Mouse (Mus musculus) heart, postnatal 0 days (tissue): ENCODE results near the gene Klf2. TPM values are rescaled to one million over a fixed set of nuclear protein-coding genes. Genes with fewer than 3 reads are reported as not detected.
A peak's percentile ranks its signal among the peaks of the same experiment; 100 is the strongest.

ENCODE experiments used
- ATAC-seq: fragments of 200-750 bp; cut with Nextera tagmentation; 2 replicates; pipeline ENCODE4 v1.8.0; 2017; ENCODE audit warnings: low read depth, moderate number of reproducible peaks, moderate library complexity; ENCODE audit not compliant: insufficient read depth
- DNase-seq: peaks from one replicate; pipeline ENCODE4 v3.0.0-alpha.2; 2016; ENCODE audit warnings: low spot score
- H3K27ac ChIP-seq: fragments of 300-500 bp; sonication (generic); 2 replicates; pipeline ENCODE4 v1.5.1; 2014; ENCODE audit warnings: low read depth, mild to moderate bottlenecking
- H3K27me3 ChIP-seq: fragments of 300-500 bp; sonication (generic); 2 replicates; pipeline ENCODE4 v1.6.1; 2014; ENCODE audit warnings: low read length, mixed read lengths; ENCODE audit not compliant: control insufficient read depth, insufficient read depth
- H3K36me3 ChIP-seq: fragments of 300-500 bp; sonication (generic); replicated peaks from 2 replicates; pipeline ENCODE4 v1.6.1; 2014; ENCODE audit warnings: low read length, mixed read lengths; ENCODE audit not compliant: control insufficient read depth, insufficient read depth
- H3K4me1 ChIP-seq: fragments of 300-500 bp; sonication (generic); 2 replicates; pipeline ENCODE4 v1.6.1; 2014; ENCODE audit warnings: antibody characterized with exemption; ENCODE audit not compliant: control insufficient read depth, insufficient read depth
- H3K4me2 ChIP-seq: fragments of 300-500 bp; sonication (generic); 2 replicates; pipeline ENCODE4 v1.6.1; 2014; ENCODE audit warnings: low read depth, mild to moderate bottlenecking, low read length, moderate library complexity
- H3K4me3 ChIP-seq: fragments of 300-500 bp; sonication (generic); 2 replicates; pipeline ENCODE4 v1.5.1; 2014; ENCODE audit warnings: low read depth, low read length
- H3K9ac ChIP-seq: fragments of 300-500 bp; sonication (generic); replicated peaks from 2 replicates; pipeline ENCODE4 v1.6.1; 2014; ENCODE audit warnings: low read depth, low read length, mixed read lengths
- H3K9me3 ChIP-seq: fragments of 300-500 bp; sonication (generic); replicated peaks from 2 replicates; pipeline ENCODE4 v1.6.1; 2016; ENCODE audit warnings: low read length; ENCODE audit not compliant: control insufficient read depth
- CTCF ChIP-seq: IDR thresholded peaks from 2 replicates; pipeline ENCODE4 v1.5.1; 2016; ENCODE audit warnings: antibody characterized with exemption, control low read depth, low read depth
- EP300 ChIP-seq: IDR thresholded peaks from 2 replicates; pipeline ENCODE4 v1.6.1; 2016; ENCODE audit warnings: antibody characterized with exemption, low read depth
- WGBS: fragments of 180-500 bp; shearing (Covaris S2); extraction: QIAGEN DNeasy Blood & Tissue Kit; methylation state at CpG from one replicate; pipeline ENCODE4 v1.1.7; 2014; 5-methylcytosine and 5-hydroxymethylcytosine counted together
- polyA plus RNA-seq: library from polyadenylated mRNA; unstranded; fragments of >200 nt; fragmentation: Nextera tagmentation; extraction: Ambion mirVana; gene quantifications from 2 replicates; pipeline ENCODE4 v1.2.1, GENCODE M21; 2015
- total RNA-seq: library from RNA; depleted of rRNA; stranded (reverse); fragments of >200 nt; gene quantifications from 2 replicates; pipeline ENCODE4 v1.2.3, GENCODE M21; 2014; ENCODE audit warnings: low replicate concordance

Klf2 gene
- total and polyA plus RNA-seq, 2 experiments from 2014 or later, result 17.7 to 32.9 TPM

GRCm38 (mm10) chr8:72316053-72316695, 2.7 kb upstream of the Klf2 start:
- H3K27me3 ChIP-seq, result no peaks in the 10 kb centered on the region
- DNase-seq, result no peak
- peaks cover 2% of the 10 kb centered on the region; the same call in 1 of the 2 replicates for H3K36me3 ChIP-seq
- ATAC-seq, result no peak
- 79% methylated on average over 10 of the region's 10 CpGs for WGBS
- H3K9ac ChIP-seq, result no peak overlapping the region
- no peaks in the 10 kb centered on the region for H3K9me3 ChIP-seq
- H3K27ac ChIP-seq, result no peak overlapping the region
- TF ChIP-seq CTCF, result no peak
- TF ChIP-seq EP300, result no peak
- no peak overlapping the region for H3K4me3 ChIP-seq
- H3K4me2 ChIP-seq, result no peak overlapping the region
- peaks cover 18% of the 10 kb centered on the region for H3K4me1 ChIP-seq

DNA sequence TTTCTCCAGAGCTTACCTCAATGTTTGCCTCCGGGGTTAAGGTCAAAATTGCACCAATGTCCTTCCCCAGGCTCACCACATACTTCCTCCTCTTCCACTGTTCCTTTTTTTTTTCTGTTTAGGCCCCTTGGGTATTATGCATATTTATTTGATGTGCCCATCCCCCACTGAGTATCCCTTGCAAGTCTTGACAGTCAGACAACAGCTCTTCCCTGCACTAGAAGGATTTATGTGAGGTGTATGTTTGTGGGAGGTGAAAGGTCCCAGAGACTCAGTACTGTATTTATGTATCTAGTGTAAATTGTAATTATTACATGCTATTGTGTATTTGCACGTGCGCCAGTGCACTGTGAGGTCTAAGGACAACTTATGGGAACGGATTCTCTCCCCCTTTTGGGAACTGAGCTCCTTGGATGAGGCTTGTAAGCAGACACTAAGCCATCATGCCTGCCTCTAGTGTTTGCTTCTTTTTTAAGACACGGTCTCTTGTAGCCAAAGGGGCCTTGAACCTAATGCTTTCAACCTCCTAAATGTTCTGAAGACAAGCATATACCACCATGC, 1.0 kb upstream of the Klf2 start:
- DNase-seq (no peak), ATAC-seq (no peak)
- no peak overlapping the region for H3K4me2 ChIP-seq
- H3K27me3 ChIP-seq, result no peaks in the 10 kb centered on the region
- TF ChIP-seq CTCF (no peak), EP300 (no peak)
- H3K27ac ChIP-seq, result no peak overlapping the region
- no peaks in the 10 kb centered on the region for H3K9me3 ChIP-seq
- peaks cover 26% of the 10 kb centered on the region for H3K4me1 ChIP-seq
- H3K9ac ChIP-seq, result no peak overlapping the region
- peaks cover 6% of the 10 kb centered on the region; the same call in 1 of the 2 replicates for H3K36me3 ChIP-seq
- H3K4me3 ChIP-seq, result no peak overlapping the region
- 60% methylated on average over 5 of the region's 5 CpGs for WGBS

- WGBS, result under 1% methylated on average over 46 of the region's 48 CpGs
- ATAC-seq (peak; percentile 2), DNase-seq (no peak)
- Histone ChIP-seq H3K27ac (peak overlapping the region; percentile 92), H3K4me2 (peak overlapping the region; percentile 95), H3K27me3 (no peaks in the 10 kb centered on the region), H3K36me3 (peaks cover 6% of the 10 kb centered on the region; the same call in 1 of the 2 replicates), H3K9ac (peak overlapping the region; percentile 89), H3K9me3 (no peaks in the 10 kb centered on the region), H3K4me3 (peak overlapping the region; percentile 68), H3K4me1 (peaks cover 33% of the 10 kb centered on the region)
- TF ChIP-seq CTCF, result no peak
Measured at GRCm38 (mm10) chr8:72319397-72319796, 564 bp downstream of the Klf2 start.

DNA sequence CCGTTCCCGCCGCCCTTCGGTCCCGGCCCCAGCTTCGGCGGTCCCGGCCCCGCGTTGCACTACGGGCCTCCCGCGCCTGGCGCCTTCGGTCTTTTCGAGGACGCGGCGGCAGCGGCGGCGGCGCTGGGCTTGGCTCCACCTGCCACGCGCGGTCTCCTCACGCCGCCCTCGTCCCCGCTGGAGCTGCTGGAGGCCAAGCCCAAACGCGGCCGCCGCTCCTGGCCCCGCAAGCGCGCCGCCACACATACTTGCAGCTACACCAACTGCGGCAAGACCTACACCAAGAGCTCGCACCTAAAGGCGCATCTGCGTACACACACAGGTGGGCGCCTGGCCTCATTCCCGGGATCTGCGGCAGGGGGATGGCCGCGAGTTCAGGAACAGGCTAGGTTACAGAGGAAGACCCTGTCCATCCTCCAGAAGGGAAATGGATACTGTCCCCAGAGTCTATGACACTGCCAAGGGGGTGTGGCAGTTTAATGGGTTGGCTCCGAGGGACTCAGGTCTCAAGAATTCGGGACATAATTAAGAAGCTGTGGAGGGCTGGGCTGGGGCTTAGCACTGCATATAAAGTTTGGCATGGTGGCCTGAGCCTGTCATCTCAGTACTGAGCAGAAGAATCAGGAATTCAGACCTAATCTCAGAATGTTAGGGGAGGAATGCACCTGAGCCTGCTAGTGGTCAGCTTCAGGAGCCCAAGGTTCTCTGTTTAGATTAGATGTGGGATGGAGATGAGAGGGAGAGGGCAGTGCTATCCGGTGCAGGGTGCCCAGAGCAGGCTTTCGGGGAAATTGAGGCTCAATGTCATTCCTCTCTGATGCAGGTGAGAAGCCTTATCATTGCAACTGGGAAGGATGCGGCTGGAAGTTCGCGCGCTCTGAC, 1.3 kb downstream of the Klf2 start:
- WGBS, result 10% methylated on average over 53 of the region's 55 CpGs
- H3K9ac ChIP-seq, result peak overlapping the region; percentile 89

GRCm38 (mm10) chr8:72320803-72321583, 2.2 kb downstream of the Klf2 start:
- 53% methylated on average over 25 of the region's 25 CpGs for WGBS
- Histone ChIP-seq H3K36me3 (peaks cover 6% of the 10 kb centered on the region; the same call in 1 of the 2 replicates), H3K4me3 (peak overlapping the region; percentile 68), H3K27ac (peak overlapping the region; percentile 10; the same call in 1 of the 2 replicates), H3K9ac (peak overlapping the region; percentile 89), H3K27me3 (no peaks in the 10 kb centered on the region), H3K4me1 (peaks cover 33% of the 10 kb centered on the region), H3K9me3 (no peaks in the 10 kb centered on the region), H3K4me2 (peak overlapping the region; percentile 95)
- DNase-seq (no peak), ATAC-seq (no peak)
- TF ChIP-seq EP300 (no peak), CTCF (no peak)

More for the DNA sequence above, 1.3 kb downstream of the Klf2 start:
- H3K27me3 ChIP-seq, result no peaks in the 10 kb centered on the region
- no peak for TF ChIP-seq EP300
- peak overlapping the region; percentile 68 for H3K4me3 ChIP-seq
- peaks cover 6% of the 10 kb centered on the region; the same call in 1 of the 2 replicates for H3K36me3 ChIP-seq
- DNase-seq (no peak), ATAC-seq (no peak)
- H3K27ac ChIP-seq, result peak overlapping the region; percentile 92
- H3K9me3 ChIP-seq, result no peaks in the 10 kb centered on the region
- peak overlapping the region; percentile 95 for H3K4me2 ChIP-seq
- H3K4me1 ChIP-seq, result peaks cover 33% of the 10 kb centered on the region
